Mouse (Mus musculus) embryonic fibroblast, embryonic 13.5 days (primary cell): ENCODE measurements around the gene Adam12.

Experiments used
- CTCF ChIP-seq: IDR thresholded peaks from 2 replicates; pipeline ENCODE4 v1.5.1; 2011; ENCODE audit warnings: mild to moderate bottlenecking, control low read depth, low read length, moderate library complexity, borderline replicate concordance; ENCODE audit not compliant: insufficient read depth
- POLR2A ChIP-seq: IDR thresholded peaks from 2 replicates; pipeline ENCODE4 v1.6.1; 2011; ENCODE audit warnings: low read depth, mild to moderate bottlenecking, control low read depth, low read length, moderate library complexity

GRCm38 (mm10) chr7:134090764-134091163 lies 141.2 kb downstream of the Adam12 start:
- TF ChIP-seq CTCF (no peak), POLR2A (no peak)
